Mouse (Mus musculus): ENCODE measurements around the gene Rbm4.

The Rbm4 gene

DNA sequence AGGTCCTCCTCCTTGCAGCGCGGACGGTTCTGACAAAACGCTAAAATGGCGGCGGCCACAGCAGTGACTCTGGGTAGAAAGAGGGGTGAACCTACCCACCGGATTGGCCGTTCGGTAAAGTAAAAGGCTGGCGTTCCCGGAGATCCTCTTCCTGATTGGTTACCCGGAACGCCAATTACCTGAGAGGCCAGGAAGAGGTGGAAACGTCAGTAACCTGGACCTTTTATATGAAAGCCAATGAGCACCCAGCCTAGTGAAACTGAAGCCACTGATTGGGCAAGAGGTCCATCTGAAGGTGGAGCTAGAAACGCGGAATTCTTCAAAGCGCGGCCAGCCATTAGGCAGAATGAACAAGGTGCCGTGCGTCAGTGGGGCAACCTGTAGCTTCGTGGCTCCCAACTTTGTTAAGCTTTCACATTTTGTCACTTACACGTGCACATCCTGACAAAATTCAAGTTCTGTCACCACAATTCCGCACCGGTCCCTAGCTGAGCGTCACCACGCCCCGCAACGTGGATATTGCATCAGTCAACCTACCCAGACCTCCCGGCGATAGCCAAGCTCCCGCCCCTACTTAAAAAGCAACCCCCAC, at the start of gene Rbm4:
Gene Rbm4, minus strand, starts transcription at position 71 of the 592 bp plus-strand sequence.
- peak; percentile 99 for DNase-seq (ENCODE audit: low read depth, low spot score)

DNA sequence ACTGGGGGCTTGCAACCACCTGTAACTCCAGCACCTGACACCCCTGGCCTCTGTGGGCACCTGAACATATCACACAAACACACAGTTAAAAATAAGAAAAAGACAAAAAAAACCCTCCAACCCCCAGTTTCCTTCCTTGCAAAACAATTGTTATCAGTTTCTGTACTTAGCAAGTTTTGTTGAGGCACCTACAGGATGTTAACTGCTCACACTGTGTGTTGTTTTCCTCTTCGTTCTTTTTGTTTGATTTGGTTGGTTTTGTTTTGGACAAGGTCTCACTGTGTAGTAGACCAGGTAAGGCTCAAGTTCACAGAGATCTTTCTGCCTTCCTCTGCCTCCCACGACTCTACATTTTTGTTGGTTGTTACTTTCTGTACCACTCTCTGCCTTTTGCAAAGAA, 48.9 kb upstream of the Rbm4 start:
- DNase-seq (ENCODE audit: low read depth, low spot score), result peak; percentile 40

DNA sequence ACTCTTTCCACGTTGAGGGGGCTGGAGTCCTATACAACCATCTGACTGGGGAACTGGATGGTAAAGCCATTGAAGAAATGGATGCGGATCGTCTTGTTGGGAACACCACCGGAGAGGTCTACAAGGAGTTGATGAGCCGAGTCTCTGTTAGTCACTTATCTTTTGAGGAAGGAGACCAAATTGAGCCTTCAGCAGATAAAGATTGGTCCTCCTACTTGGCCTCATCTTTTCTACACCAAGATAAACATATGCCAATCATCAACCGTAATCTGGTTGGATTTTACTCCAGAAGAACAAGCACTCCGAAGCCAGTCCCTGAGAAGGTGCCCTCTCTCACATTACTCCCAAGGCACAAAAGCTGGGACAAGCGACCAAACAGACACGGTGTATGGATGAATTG, 47.1 kb upstream of the Rbm4 start:
- DNase-seq (ENCODE audit: low read depth, low spot score), result no peak

DNA sequence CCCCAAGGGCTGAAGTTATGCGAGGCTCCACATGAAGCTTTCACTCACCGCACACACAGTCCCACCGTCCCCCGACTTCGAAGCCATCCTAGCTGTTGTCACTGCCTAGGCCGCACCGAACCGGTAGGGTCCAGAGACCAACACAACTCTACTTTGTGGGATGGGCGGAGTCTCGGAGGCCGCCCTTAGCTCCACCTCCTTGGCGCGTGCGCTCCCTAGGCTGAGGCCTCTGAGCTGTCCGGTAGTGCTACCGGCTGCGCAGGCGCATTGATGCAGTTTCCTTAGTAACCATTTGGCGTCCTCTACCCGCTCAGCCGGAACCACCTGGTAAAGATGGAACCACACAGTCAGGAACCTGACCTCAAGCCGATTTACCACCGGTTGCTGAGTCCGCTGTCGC, 45.4 kb upstream of the Rbm4 start, which contains the start of the genes Ccs and Ccdc87:
Gene Ccs, minus strand, starts transcription at position 184 of the 400 bp plus-strand sequence.
Gene Ccdc87, plus strand, starts transcription at position 218 of the 400 bp plus-strand sequence.
- peak; percentile 97 for DNase-seq (ENCODE audit: low read depth, low spot score)

DNA sequence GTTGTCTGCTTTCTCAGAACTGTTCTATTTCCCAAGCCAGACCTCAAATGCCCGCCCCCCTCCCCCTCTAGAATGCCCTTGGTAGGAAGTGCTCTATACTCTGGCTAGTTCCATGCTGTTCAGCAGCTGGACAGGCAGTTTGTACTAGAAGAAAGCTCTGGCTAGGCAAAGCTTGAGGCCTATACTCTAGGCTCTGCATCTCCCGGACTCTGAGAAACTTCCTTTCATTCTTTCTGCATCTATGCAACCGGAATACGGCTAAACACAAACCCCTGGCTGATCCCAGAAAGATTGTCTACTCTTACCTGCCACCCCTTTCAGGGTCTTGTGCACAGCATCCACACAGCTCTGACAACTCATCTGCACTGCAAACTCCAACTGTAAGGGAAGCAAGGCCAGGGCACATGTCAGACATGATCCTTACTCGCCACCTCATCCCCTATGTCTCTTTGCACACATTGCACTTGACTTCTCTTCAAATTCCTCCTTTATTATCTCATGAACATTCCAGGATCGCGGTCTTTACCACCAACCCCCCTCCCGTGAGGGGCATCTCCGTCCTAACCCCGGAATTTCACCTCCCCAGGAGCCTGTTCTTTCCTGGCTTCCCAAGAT, 44.9 kb upstream of the Rbm4 start:
- DNase-seq (ENCODE audit: low read depth, low spot score), result no peak

DNA sequence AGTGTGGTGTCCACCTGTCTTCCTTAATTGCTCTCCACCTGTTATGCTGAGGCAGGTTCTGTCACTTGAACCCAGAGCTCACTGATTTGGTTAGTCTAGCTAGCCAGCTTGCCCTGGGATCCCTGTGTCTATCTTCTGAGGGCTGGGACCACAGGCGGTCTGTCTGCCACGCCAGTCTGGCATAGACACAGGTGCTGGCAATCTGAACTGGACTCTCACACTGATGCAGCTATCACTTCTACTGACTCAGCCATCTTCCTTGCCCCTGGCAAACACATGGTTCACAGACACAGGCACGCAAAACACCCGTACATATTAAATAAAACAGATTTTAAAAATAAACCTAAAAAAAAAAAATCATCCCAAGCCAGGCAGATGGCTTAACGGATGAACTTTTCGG, 43.3 kb upstream of the Rbm4 start:
- no peak for DNase-seq (ENCODE audit: low read depth, low spot score)

DNA sequence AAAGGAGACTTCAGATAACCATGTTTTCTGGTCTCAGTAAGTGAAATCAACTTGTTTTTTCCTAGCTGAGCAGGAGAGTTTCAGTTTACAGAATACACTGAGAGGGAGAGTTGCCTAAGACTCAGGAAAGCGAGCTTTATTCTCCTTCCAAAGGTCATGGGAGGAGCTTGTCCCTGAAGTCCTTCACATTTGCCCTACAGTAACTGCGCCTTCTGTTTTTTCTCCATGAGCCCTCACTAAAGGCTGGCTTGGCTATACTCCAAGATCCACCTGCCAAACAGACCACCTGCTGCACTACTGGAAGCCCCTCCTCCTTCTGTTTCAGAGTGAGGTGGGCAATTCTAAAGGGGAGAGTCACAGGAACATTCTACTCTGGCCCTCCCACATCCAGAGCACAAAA, 42.4 kb upstream of the Rbm4 start:
- DNase-seq (ENCODE audit: low read depth, low spot score), result no peak

DNA sequence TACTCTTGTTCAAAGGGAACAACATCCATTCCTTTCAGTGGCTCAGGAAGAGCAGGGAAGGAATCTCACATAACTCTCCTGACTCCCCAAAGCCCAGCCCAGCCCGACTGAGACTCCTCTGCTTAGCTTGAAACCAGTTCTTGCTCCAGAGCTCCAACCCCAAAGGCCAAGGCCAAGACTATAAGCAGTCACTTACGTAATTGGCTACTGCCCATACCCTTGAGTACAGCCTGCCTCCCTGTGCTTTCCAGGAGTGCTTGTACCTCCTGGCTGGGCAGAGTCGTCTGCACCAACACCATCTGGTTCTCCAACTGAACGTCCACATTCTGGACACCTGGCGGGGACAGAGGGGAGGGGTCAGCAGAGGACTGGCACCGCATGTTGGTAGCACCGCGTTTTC, 40.3 kb upstream of the Rbm4 start:
- DNase-seq (ENCODE audit: low read depth, low spot score), result no peak

DNA sequence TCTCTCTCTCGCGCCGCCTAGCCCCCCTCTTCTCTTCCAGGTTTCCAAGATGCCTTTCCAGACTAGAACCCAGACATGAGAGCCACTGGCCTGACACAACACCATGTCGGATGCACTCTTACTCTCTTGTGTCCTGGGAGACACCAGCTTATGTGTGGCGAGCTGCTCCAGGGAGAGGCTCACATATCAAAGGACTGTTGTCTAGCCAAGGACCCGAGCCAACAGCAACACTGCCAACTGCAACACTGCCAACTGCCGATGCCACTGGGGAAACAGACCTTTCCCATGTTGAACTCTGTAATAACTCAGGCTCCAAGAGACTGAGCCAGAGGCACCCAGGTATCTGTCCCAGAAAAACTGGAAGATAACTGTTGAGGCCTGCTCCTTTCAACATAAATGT, 35.5 kb upstream of the Rbm4 start:
- no peak for DNase-seq (ENCODE audit: low read depth, low spot score)

DNA sequence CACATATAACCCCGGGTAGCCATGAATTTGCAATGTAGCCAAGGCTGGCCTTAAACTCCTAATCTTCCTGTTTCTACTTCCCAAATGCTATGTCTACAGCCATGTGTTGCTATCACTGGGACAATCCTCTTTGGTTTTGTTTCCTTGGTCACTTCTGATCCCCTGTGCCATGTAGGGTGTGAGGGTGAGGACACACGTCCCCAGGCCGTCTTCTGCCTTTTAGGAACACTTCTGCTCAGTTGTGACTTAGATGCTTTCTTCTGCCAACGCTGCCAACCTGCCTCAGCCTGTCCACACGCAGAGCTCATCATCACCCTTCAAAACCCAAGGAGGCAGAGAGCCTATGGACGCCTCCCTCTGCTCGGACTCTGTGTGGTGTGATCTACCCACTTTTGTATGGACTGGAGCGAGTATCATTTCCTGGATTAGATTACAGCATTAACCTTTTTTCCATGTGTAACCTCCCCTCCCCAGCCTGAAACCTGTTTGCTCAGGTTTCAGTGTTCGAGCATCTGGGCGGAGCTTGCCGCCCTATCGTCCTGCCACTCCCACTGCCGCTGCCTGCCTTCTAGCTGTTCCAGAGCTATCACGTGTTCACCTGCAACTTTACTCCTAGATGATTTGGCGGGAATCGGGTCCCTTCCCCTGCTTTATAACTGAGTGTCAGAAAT, 34.9 kb upstream of the Rbm4 start:
- no peak for DNase-seq (ENCODE audit: low read depth, low spot score)

DNA sequence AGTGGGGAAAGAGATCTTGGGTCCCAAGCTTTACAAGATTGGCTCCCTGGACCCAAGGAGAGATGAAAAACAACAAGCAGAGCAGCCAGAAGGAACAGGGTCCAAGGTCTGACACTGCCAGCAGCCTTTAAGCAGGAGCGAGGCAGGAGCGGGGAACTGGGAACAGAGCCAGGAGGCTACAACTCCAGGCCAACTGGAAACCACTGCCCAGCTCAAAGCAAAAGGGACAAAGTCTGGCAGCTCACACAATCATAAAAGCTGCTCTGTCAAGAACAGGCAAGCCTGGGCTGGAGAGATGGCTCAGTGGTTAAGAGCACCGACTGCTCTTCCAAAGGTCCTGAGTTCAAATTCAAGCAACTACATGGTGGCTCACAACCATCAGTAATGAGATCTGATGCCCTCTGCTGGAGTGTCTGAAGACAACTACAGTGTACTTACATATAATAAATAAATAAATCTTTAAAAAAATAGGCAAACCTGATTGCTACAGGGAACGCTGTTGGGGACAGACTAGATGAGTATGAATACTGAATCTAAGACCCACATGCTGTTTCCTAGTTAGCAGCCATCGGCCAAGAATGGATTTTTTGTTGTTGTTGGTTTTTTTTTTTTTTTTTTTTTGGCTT, 27.1 kb upstream of the Rbm4 start:
- no peak for DNase-seq (ENCODE audit: low read depth, low spot score)

DNA sequence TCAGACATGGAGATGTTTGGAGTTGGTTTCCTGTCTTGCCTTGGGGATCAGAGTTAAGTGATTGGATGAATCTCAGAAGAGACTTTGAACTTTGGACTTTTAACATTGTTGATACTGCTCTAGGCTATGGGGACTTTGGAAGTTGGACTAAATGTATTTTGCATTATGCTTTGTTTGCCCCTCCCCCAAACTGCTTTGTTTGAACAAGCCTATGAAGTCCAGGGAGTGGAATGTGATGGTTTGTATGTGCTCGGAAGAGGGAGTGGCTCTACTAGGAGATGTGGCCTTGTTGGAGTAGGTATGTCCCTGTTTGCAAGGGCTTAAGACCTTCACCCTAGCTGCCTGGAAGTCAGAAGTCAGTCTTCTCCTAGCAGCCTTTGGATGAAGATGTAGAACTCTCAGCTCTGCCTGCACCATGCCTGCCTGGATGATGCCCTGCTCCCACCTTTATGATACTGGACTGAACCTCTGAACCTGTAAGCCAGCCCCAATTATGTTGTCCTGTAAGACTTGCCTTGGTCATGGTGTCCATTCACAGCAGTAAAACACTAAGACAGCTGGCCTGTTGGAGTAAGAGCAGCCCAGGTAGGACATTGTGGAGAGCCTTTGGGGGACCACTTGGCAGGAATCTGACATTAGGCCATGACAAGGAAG, 23.6 kb upstream of the Rbm4 start:
- no peak for DNase-seq (ENCODE audit: low read depth, low spot score)

DNA sequence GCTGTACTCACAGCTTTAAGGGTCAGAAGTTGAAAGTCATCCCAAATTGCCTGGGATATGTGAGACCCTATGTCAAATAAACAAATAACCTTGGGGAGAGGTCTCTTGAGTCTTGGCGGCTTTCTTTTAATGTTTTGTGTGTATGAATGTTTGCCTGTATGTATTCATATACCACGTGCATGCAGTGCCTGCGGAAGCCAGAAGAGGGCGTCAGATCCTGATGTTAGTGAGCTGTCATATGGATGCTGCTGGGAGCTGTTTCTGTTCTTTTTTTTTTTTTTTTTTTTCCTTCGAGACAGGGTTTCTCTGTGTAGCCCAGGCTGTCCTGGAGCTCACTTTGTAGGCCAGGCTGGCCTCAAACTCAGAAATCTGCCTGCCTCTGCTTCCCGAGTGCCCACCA, 19.3 kb upstream of the Rbm4 start:
- peak; percentile 44 for DNase-seq (ENCODE audit: low read depth, low spot score)

DNA sequence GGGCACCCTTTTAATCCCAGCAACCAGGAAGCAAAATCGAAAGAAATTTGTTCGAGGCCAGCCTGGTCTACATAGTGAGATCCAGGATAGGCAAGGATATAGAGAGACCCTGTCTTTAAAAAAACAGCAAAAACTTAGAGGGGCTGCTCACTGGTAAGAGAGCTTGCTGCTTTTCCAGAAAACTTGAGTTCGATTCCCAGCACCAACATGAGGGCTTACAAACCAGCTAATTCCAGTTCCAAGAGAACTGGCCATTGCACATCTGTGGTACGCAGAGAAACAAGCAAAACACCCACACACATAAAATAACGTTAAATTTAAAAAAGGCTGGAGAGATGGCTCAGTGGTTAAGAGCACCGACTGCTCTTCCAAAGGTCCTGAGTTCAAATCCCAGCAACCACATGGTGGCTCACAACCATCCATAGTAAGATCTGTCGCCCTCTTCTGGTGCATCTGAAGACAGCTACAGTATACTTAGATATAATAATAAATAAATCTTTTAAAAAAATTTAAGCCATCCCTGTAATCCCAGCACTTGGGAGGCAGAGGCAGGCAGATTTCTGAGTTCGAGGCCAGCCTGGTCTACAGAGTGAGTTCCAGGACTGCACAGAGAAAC, 18.7 kb upstream of the Rbm4 start:
- peak; percentile 27 for DNase-seq (ENCODE audit: low read depth, low spot score)

DNA sequence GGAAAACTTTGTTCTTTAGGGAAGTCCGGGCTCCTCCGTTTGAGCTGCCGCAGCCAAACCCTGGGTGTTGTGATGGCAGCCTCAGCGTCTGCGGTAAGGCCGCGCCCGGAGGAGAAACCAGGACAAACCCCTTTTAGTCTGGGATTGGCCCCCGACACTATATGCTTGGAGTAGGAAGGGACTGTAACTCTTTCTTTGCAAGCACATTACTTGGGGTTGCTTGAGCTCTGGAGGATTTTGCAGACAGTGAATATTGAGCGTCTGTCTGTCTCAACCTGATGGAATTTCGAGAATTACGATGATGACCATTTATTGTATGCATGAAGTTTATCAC, 18.2 kb upstream of the Rbm4 start:
- no peak for DNase-seq (ENCODE audit: low read depth, low spot score)

DNA sequence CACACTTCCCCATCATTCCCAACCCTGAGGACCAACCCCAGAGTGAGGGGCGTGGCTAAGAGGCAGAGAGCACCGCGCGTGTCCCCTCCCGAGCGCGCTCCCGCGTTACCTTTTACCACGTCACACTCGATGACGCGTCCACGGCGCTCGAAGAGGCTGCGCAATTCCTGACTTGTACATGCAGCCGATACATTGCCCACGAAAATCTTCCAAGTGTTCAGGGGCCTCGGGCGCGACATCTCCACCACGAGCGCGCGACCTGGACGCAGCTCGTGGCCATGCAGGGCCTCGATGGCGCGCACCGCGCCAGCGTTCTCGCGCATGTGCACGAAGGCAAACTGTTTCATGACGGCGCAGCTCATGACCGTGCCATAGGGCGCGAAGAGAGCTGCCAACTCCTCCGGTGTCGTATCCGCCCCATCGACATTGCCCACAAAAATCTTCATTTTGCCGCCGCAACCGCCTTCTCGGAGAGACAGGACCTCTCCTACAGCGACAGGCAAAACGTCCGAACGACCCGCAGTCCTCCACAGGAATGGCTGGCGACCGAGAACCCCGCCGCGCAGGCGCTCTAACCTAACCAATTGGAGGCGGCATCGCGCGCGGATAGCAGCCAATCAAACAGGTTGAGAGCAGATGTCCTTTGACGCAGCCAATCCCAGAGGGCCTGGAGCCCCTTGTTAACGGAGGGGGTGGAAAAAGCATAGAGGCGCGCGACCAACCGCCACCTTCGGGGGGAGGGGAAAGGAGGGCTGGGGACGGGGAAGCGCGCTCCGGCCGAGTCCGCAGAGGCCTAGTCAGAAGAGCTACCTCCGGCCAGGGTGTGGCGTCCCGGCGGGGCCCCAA, 17.6 kb upstream of the Rbm4 start, which contains the start of the genes Gm21992 and Rbm14:
Gene Gm21992, minus strand, starts transcription at position 550 of the 846 bp plus-strand sequence.
Gene Rbm14, minus strand, starts transcription at position 572 of the 846 bp plus-strand sequence.
- peak; percentile 98 for DNase-seq (ENCODE audit: low read depth, low spot score)

DNA sequence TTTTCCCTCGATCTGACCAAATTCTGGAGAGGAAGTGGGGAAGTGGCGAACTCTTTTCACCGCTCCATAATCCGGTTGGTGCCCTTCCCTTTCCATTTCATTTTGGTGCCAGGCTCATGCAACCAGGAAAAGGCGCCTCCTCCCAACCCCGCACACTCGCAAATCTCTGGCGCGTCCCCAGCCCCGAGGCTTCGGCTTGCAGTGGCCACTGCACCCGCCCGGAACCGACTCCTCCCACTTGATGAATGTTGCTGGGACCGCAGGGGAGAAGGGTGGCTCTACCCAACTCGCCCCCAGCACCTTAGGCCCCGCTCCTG, 17.0 kb upstream of the Rbm4 start:
- no peak for DNase-seq (ENCODE audit: low read depth, low spot score)

DNA sequence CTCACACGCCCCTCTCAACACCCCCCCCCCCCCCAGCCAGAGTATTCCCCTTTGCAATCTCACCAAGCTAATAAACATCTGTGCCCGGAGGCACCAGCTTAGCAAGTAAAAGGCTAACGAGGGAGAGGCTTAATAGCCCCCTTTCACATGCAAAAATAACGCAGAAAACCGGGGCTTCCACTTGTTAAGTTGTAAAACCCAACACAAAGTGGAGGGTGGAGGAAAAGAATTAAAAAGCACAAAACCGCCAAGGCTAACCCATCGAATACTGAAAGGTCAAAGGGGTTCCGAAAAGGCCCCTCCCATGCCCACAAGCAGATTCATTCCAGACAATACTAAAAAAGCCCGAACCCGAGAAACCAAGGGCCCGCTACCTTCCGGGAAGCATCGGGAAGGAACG, 16.6 kb upstream of the Rbm4 start:
- no peak for DNase-seq (ENCODE audit: low read depth, low spot score)

DNA sequence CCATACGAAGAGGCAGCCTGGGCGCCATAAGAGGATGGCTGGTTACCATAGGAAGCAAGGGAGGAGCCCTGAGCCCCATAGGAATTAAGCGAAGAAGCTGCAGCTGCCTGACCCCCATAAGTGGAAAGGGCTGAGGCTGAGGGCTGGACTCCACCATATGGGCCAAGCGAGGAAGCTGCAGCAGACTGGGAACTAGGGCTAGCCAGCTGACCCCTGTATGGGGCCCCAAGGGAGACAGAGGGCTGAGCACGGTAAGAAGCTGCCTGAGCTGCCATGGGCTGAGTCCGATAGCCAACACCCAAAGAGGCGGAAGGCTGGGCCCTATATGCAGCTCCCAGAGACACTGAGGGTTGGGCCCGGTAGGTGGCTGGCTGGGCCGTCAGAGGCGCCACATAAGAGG, 9.6 kb upstream of the Rbm4 start:
- no peak for DNase-seq (ENCODE audit: low read depth, low spot score)

DNA sequence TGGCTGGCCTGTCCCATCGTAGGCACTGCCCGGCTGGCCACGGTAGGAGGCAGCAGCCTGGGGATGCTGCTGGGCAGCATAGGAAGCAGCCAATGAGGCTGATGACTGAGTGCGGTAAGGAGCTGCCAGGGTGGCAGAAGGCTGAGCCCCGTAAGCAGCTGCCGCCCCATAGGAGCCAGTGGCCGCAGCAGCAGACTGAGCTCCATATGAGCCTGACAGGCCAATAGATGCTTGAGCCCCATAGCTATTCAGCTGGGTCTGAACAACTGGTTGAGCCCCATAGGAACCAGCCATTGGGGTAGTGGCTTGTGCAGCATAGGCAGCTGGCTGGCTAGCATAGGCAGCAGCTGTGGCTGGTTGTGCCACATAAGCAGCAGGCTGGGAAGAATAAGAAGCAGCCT, 9.0 kb upstream of the Rbm4 start:
- DNase-seq (ENCODE audit: low read depth, low spot score), result no peak

DNA sequence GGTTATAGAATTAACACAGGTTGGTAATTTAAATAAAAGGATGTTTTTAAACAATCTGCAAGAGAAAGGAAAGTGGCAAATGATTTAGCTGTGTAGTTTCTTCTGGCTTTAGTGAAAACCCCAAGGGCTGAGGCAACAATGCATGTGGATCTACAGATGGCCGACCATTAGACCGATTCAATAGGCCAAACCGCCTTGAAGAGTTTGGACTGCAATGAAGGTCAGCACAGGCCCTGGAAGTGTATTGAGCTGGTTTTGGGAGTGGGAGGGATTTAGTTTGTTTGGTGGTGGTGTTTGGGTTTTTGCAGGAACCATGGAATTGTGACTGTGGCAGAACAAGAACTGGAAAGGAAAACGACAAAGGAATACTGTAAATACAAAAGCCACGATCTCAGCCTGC, 5.4 kb upstream of the Rbm4 start:
- no peak for DNase-seq (ENCODE audit: low read depth, low spot score)

Measured in CD4-positive helper T cell, adult 2 months (primary cell).